Mouse (Mus musculus) kidney, adult 11 months (tissue): ENCODE measurements around the gene Rint1.
"Not testable (repeated sequence)": the region's sequence is repeated elsewhere in the genome, so short reads cannot be mapped to it uniquely, and the experiment has no call there.

Experiments used
- DNase-seq: peaks from one replicate; pipeline ENCODE4 v3.0.0; 2022

Gene Rint1

GRCm38 (mm10) chr5:23826321-23827004 is 39.0 kb downstream of the Rint1 start:
- peak; percentile 26 for DNase-seq

DNA sequence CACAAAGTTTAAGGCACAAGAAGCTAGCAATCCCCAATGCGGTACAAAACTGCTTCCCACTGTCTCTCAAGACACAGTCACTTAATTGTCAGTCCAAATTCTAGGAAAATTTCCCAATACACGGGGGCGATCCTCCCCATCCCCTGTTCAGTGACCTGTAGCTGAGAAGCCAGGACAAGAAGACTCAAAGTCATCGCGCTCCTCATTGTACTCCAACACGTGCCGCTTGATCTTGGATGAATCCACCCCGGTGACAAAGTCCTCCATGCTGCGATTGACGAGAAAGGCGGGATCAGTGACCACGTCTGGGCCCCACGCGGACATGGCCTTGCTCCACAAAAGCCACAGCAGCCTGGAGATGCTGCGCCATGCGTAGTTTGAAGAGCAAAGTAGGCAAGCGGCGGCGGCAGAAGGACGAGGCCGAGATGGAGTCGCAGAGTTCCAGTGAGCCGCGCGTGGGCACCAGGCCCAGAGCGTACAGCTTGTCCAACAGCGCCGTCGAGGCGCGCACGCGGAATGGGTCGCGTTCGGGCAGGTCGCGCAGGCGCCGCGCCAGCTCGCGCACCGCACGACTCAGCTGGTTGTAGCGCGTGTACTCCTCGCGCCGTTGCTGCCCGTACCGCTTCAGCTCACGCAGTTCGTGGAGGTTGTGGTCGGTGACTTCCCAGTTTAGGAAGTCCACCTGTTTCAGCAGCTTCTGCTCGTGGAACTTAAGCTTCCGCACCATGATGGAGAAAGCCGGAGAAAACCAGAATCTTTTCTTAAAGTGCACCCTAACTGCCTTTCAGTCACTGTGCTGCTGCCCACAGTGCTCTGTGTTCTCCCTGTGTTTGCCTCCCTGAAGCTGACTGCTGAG is 43.6 kb downstream of the Rint1 start:
- DNase-seq = no peak

DNA sequence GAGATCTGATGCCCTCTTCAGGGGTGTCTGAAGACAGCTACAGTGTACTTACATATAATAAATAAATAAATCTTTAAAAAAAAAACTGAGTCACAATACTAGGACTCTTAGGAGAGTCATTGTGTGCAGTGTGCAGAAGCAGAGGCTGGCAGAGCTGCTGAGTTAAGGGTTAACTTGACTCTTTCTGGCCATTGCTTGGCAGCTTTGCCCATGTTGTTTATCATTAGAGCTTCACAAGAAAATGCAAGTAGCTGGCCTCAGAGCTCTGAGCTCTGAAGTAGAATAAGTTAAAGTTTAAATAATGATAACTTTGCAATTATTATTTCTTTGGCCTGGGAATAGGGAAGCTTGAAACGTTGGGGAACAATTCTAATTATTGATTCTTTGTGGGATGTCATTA is 48.2 kb downstream of the Rint1 start:
- DNase-seq = not testable (repeated sequence)

GRCm38 (mm10) chr5:23838158-23838557 is 50.6 kb downstream of the Rint1 start:
- no peak for DNase-seq

- peak; percentile 97 for DNase-seq
These were observed 56.4 kb downstream of the Rint1 start, which contains the start of gene Tomm7 for GRCm38 (mm10) chr5:23843674-23844530. Tomm7 (minus strand) TSS chr5:23844161.

DNA sequence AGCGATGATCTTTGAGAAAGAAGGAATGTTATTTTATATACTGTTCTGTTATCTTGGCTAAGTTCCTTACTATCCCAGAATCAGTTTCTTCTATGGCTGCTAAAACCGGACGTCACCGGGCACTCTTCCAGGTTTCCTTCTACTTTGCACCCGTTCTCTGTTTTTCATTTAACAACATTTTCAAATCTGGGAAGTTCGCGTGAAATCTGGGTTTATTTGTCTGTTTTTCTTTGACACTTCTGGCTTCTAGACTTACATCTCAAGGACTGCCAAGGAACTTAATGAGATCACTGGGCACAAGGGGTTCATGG is 57.0 kb downstream of the Rint1 start:
- peak; percentile 27 for DNase-seq

GRCm38 (mm10) chr5:23845141-23845540 is 57.6 kb downstream of the Rint1 start:
- DNase-seq = no peak

DNA sequence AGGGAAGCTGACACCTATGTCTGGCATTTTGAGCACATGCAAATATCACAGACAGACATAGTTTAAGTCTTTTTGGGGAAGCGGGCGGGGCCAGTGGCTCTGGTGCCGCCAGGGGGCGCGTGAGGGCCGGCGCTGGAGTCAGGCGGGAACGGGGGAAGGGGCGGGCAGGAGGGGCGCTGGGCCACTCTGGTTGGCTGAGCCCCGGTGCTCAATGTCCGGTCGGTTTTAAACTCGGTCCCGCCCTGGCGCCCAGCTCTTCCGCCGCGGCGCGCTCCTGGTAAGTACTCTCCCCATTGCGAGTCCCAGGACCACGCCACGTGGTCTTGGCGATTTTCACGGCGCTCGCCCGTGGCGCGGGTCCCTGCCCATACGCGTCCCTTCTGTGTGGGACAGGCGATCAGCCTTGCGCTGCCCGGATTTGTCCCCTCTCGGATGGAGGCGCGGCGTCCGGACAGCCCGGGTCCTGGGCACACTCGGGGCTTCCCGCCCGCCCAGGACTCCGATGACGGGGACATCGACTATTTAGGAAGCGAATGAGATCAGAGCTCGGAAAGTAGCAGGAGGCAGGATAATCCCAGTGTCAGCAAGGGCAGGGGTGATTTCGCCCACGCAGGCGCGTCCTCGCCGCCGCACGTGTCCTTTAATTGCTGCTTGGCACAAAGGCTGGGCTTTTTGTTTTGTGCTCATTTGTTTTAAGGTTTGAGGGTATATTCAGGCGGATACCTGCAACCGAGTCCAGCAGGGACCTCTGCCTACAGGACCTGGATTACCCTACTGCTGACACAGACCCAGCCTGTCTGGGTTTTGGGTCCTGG is 63.0 kb downstream of the Rint1 start:
- DNase-seq = peak; percentile 85

- not testable (repeated sequence) for DNase-seq
These were observed 63.6 kb downstream of the Rint1 start for GRCm38 (mm10) chr5:23851160-23851555.

GRCm38 (mm10) chr5:23852916-23853315 is 65.4 kb downstream of the Rint1 start:
- not testable (repeated sequence) for DNase-seq

DNA sequence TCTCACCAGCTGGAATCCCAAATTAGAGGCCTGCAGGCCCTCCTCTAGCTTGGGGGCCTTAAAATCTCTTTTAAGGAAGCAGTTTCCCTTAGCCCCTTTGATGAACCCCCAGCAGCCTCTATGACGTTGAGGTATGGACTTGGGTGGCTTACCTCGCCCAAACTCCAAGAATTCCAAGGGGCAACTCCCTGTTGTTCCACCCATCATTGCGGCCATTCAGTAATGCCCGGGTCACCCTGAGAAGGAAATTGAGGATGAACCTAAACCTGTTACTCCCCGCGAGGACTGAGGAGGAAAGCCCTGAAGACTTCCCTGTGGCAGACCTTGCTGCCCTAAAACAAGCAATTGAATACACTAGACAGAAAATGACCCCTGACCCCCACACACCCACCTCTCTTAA is 68.0 kb downstream of the Rint1 start:
- no peak for DNase-seq

- DNase-seq = no peak
These were observed 68.7 kb downstream of the Rint1 start for GRCm38 (mm10) chr5:23856164-23856563.

DNA sequence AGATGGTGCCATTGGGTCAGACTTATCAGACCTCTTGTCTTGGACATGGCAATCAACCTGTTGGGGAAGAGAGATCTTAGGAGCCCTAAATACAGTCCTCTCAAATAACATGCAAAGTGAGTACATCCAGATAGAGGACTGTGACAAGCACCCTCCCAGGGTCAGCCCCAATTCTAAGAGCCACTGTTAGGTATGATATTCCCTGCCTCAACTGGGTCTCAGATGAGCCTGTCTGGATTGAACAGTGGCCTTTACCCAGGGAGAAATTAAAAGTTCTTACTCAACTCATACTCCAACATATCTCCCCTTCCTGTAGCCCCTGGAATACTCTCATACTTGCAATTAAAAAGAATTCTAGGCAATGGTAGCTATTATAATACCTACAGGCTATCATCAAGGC is 69.7 kb downstream of the Rint1 start:
- DNase-seq = no peak

GRCm38 (mm10) chr5:23858001-23858400 is 70.5 kb downstream of the Rint1 start:
- no peak for DNase-seq

GRCm38 (mm10) chr5:23858643-23859042 is 71.1 kb downstream of the Rint1 start:
- no peak for DNase-seq

DNA sequence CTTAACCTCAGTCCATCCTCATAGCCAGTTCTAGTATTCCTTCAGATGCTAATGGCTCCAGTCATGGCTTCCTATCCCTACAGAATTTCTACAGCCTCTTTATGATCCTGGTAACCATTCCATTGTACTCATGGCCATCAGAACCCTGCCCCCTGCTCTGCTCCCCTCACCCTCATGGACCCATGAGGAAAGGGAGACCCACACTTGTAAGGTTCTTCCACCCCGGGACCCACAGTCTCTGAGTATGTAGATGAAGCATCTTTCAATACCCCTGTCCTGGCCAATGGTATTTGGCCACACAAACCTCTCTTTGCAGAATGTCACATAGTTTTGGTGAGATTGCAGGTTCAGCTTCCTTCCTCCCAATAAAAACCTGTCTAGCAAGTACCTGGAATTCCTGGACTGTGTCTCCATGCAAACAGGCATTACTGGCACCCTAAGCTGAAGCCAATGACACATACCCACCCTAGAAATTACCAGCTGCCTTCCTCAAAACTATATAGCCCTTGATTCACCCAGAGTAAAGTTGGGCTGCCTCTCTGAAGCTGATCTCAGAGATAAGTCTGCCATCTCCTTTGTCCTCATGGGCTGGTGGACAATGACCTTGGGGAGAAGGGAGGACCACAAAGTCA is 71.7 kb downstream of the Rint1 start:
- DNase-seq = no peak

GRCm38 (mm10) chr5:23859896-23860295 is 72.4 kb downstream of the Rint1 start:
- no peak for DNase-seq

- no peak for DNase-seq
These were observed 74.2 kb downstream of the Rint1 start for GRCm38 (mm10) chr5:23861721-23862120.

DNA sequence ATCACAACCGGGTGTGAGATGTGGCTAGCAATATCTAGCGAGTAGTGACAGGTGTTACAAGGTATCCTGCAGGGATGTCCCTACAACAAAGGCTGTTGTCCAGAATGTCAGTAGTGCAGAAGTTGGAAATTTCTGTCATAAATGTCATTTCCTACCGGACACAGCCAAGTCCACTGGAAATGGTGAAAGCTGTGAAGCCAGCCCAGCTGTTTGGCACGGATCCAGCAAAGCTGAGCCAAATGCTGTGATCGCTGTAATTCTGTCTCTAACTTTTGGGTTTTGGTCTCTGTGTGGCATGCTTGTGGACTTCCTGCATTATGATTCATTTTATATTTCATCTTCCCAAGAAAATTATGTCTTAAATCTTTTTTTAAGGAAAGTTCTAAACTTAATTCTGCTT is 74.8 kb downstream of the Rint1 start:
- DNase-seq = peak; percentile 43

DNA sequence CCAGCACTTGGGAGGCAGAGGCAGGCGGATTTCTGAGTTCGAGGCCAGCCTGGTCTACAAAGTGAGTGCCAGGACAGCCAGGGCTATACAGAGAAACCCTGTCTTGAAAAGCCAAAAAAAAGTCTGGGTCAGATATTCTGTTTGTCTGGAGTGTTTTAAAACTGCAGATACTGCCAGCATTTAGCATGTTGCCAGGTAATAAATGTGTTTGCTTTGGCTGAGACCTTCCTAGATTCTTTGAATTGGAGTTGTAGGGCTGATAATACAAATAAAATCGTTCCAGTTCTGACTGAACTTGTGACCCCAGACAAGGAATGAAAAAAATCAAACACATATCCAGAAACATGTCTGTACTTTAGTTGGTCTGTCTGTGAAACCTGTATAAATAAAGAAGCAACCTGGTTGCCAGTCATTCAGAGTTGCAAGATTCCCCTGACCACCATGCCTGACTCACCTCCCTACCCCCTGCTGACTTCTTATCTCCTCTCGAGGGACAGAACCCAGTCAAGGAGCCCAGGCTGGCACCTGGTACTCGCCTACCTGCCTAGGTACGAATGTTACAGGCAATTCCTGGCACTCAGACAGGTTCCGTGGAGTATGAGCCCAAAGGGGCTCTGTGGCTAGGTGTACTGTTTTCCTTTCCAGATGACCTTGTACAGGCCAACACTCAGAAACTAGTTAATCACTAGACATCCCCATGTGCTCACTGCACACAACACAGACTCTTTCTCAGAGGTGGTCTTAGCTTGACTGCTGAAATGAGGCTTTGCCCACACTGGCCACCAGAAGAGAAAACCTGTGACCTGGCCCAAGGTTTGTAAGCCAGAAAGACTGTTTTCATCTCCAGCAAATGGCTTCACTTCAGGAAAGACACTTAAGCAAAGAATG is 75.9 kb downstream of the Rint1 start:
- no peak for DNase-seq
